Mouse (Mus musculus) G1E-ER4 (cell line): ENCODE data around the gene Myef2. TPM values are rescaled to one million over a fixed set of nuclear protein-coding genes. Genes with fewer than 3 reads are reported as not detected.

Experiments
- GATA1 ChIP-seq: IDR thresholded peaks from one replicate; pipeline ENCODE4 v1.8.0; 2012; ENCODE audit warnings: low read length, inconsistent platforms
- polyA plus RNA-seq: library from polyadenylated mRNA; stranded (reverse); fragments of >175 nt; gene quantifications from 2 replicates; pipeline ENCODE4 v1.2.3, GENCODE M21; 2012

The Myef2 gene
- polyA plus RNA-seq, 1 experiment = 31.8 TPM

DNA sequence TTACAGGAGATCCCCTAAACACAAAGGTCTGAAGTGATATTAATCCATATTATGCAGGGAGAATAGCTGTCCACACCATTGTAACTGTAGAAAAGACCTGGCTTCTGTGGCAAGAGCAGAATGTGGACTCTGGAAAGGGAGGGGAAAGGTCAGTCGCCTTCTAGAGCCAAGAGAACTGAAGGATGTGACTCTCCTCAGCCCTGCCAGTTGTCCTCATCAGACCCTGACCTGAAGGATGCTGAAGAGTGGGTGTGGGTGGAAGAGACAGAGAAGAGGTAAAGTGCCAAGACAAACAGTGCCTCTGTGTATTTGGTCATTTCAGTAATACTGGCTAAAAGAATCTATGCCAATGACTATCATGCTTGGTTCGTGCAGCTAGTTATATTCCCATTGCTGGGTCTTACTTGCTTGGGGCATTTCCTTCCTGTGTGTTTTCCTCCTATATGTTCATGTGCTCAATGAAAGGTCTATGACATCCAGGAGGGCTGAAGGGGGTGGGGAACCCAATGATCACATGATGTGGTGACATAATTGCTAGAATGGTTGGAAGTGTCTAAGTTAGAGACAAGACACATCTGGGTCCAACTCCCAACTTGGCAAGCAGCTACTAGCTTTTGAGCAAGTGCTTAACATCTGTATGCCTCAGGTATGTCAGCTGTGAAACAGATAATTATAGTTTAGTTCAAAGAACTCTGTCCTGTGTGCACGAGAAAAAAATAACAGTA lies 50.2 kb downstream of the Myef2 start:
- TF ChIP-seq GATA1 = no peak

DNA sequence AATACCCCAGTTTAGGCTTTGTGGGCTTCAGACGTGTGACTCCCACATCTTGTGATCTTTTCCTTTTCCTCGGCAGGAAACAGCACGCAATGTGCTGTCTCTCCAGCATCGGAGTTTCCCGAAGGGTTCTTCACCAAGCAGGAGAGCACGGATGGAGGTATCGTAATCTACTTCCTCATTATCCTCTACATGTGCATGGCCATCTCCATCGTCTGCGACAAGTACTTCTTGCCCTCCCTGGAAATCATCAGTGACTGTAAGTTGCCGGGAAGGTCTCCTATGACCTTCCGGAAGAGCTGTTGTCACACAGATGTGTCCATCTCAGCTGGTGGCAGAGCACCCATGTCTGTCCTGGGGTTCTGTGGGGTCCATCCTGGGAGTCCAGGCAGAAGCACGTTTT lies 54.8 kb downstream of the Myef2 start:
- no peak for TF ChIP-seq GATA1

DNA sequence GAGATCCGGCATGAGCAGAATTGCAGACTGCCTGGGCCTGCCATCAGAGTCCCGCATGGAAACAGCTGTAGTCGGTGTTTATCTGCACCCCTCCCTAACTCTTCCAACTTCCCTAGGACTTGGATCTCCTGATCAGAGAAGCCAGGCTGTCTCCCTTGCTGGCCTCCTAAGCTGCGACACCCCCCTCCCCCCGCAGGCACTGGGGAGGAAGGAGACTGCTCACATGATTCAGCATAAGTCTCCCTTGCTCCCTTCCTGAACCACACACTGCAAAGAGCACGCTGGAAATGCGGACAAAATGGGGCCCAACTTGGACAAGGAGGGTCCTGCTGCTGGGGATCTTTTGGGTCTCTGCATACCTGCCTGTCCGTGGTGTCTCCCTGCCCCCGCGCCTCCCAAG lies 55.6 kb downstream of the Myef2 start, which contains the start of gene Slc24a5:
Slc24a5 (plus strand) TSS at position 231 of the 400 bp plus-strand sequence.
- TF ChIP-seq GATA1 = no peak

DNA sequence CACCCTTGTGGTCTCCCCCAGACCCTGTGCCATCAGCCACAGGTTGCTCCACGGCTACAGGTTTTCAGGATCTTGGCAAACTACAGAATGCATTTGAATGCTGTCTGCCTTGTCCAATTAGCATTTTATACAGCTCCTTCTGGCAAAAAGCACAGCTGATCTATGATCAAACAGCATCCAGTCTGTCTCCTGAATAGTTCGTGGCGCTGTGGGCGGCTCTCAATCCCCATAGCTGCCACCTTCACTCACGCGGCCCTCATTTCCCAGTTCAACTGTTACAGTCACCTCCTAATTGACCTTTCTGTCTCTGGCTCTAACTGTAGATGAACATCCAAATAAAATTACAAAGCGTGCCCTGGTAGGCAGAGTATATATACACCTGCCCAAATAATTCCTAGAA lies 56.1 kb downstream of the Myef2 start:
- TF ChIP-seq GATA1 = no peak

DNA sequence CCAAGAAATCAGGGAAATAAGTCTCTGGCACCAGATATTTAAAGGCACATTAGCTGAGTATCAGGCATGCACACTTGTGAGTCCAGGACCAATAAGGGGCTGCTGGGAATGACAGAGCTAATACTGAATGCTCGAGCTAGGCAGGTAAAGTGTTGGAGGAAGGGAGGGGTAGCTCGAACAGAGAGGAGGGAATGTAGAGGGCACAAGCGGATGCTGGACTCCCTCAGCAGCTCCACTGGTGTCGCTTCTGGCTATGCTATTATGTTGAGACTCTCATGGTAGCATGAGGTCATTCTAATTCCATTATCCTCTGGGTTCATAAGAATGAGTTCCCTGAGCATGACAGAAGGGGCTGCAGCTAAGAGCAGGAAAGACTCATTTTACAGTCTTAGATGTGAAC lies 60.5 kb downstream of the Myef2 start:
- TF ChIP-seq GATA1 = no peak

DNA sequence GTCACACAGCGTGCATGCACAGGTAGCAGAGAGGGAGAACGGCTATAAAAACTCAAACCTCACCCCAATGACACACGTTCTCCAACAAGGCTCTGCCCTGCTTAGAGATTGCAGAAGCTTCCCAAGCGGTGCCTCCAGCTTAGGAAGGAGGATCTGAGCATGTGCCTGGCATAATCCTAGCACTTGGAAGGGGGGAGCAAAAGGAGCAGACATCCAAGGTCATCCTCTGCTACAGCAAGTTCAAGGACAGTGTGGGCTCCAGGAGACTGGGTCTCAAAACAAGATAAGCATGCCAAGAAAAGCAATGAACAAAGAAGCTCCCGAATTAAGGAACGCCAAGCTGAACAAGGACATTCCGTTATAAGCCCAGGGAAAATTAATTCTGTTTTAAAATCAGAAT lies 62.0 kb downstream of the Myef2 start:
- TF ChIP-seq GATA1 = no peak

DNA sequence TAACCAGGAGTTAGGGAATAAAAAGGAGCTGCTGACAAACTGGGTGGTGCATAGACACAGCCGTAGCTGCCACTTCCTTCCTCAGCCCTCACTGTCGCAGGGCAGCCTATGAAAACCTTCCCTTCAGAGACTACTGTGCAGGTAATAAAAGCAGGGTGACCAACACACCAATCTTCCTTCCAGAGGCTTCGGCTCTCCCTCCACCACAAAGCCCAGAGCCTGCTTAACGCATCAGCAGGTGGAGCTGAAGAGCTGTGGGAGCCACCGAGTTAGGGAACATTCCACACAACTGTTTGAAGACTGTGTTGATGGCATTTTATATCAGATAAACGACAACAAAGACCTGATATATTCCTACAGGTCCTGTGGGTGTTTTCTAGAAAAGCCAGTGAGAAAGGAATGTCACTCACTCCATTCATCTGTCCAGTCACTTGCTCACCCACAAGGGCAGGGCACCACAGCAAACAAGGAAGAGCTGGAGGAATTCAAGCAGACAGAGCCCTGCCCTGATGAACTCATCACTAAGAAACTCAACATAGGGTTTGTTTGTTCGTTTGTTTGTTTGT lies 66.1 kb downstream of the Myef2 start:
- no peak for TF ChIP-seq GATA1

DNA sequence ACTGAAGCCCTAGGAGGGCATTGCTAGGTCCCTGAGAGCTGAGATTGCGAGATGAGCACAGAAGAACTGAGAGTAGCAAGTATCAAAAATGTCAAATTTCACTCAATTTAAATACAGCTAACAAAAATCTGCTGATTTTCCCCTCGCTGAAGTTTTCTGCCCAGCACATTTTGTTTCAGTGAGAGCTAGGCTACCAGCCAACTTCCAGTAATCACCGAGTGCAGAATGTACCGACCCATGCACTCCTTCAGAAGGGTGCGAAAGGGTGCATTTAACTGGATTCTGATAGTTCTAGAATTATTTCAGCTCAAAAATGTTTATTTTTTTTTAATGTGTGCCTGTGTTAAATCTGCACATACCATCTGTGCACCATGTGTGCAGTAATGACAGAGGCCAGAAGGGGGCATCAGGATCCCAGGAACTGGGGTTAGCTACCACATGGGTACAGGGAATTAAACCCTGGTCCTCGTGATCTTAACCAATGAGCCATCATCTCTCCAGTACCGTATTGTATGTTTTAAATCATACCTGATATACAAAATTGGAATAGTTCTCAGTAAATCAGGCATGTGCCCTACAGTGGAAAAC lies 68.1 kb downstream of the Myef2 start:
- TF ChIP-seq GATA1 = no peak

Other genes with a start within 250 kb of the Myef2 start
- gene Slc24a5, start 55.5 kb downstream of the Myef2 start, polyA plus RNA-seq = 0.05 TPM in 1 of 2 replicates, not detected in the other
- gene Ctxn2, start 13.0 kb upstream of the Myef2 start, polyA plus RNA-seq = not detected in 2 replicates
- gene Slc12a1, start 28.8 kb upstream of the Myef2 start, polyA plus RNA-seq = not detected in 2 replicates
- gene Dut, start 123.5 kb upstream of the Myef2 start, polyA plus RNA-seq = 129 and 186 TPM in 2 replicates